Mouse (Mus musculus): ENCODE results near the gene Hoxd9. TPM values are rescaled to one million over a fixed set of nuclear protein-coding genes. Genes with fewer than 3 reads are reported as not detected.

Hoxd9 gene
- total RNA-seq, 4 experiments from 2014 or later: 0.22 to 0.49 (median 0.48) TPM

- DNase-seq (ENCODE audit: low spot score): no peak
Measured at GRCm38 (mm10) chr2:74668370-74669229, 28.9 kb upstream of the Hoxd9 start.

GRCm38 (mm10) chr2:74669230-74669578 is 28.3 kb upstream of the Hoxd9 start:
- no peak for DNase-seq (ENCODE audit: low spot score)

- DNase-seq (ENCODE audit: low spot score): no peak
Measured at GRCm38 (mm10) chr2:74669650-74670235, 27.8 kb upstream of the Hoxd9 start.

GRCm38 (mm10) chr2:74670632-74671188 is 26.8 kb upstream of the Hoxd9 start:
- DNase-seq (ENCODE audit: low spot score): no peak

- no peak for DNase-seq (ENCODE audit: low spot score)
Measured at GRCm38 (mm10) chr2:74671847-74672246, 25.7 kb upstream of the Hoxd9 start.

GRCm38 (mm10) chr2:74672481-74673362 is 24.8 kb upstream of the Hoxd9 start:
- no peak for DNase-seq (ENCODE audit: low spot score)

- no peak for DNase-seq (ENCODE audit: low spot score)
Measured at GRCm38 (mm10) chr2:74673835-74674425, 23.6 kb upstream of the Hoxd9 start.

GRCm38 (mm10) chr2:74674881-74675665 is 22.5 kb upstream of the Hoxd9 start, which contains the start of gene Hoxd12:
TSS of gene Hoxd12 (plus strand) at chr2:74675013.
- DNase-seq (ENCODE audit: low spot score): no peak

- DNase-seq (ENCODE audit: low spot score): no peak
Measured at GRCm38 (mm10) chr2:74675666-74676282, 21.8 kb upstream of the Hoxd9 start.

- DNase-seq (ENCODE audit: low spot score): no peak
Measured at GRCm38 (mm10) chr2:74676376-74677052, 21.0 kb upstream of the Hoxd9 start.

- DNase-seq (ENCODE audit: low spot score): no peak
Measured at GRCm38 (mm10) chr2:74677106-74677505, 20.4 kb upstream of the Hoxd9 start.

GRCm38 (mm10) chr2:74678891-74679595 is 18.5 kb upstream of the Hoxd9 start, which contains the start of gene Hoxd11:
TSS of gene Hoxd11 (plus strand) at chr2:74679557.
- DNase-seq (ENCODE audit: low spot score): no peak

- DNase-seq (ENCODE audit: low spot score): no peak
Measured at GRCm38 (mm10) chr2:74679596-74679971, 17.9 kb upstream of the Hoxd9 start.

GRCm38 (mm10) chr2:74679980-74680379 is 17.5 kb upstream of the Hoxd9 start:
- DNase-seq (ENCODE audit: low spot score): no peak

GRCm38 (mm10) chr2:74680561-74681398 is 16.7 kb upstream of the Hoxd9 start:
- DNase-seq (ENCODE audit: low spot score): no peak

GRCm38 (mm10) chr2:74681594-74682531 is 15.7 kb upstream of the Hoxd9 start:
- no peak for DNase-seq (ENCODE audit: low spot score)

- no peak for DNase-seq (ENCODE audit: low spot score)
Measured at GRCm38 (mm10) chr2:74682796-74683195, 14.7 kb upstream of the Hoxd9 start.

Data from heart, adult 8-10 months (tissue).